Mouse (Mus musculus): ENCODE data around the gene Zc3h13.

The Zc3h13 gene

DNA sequence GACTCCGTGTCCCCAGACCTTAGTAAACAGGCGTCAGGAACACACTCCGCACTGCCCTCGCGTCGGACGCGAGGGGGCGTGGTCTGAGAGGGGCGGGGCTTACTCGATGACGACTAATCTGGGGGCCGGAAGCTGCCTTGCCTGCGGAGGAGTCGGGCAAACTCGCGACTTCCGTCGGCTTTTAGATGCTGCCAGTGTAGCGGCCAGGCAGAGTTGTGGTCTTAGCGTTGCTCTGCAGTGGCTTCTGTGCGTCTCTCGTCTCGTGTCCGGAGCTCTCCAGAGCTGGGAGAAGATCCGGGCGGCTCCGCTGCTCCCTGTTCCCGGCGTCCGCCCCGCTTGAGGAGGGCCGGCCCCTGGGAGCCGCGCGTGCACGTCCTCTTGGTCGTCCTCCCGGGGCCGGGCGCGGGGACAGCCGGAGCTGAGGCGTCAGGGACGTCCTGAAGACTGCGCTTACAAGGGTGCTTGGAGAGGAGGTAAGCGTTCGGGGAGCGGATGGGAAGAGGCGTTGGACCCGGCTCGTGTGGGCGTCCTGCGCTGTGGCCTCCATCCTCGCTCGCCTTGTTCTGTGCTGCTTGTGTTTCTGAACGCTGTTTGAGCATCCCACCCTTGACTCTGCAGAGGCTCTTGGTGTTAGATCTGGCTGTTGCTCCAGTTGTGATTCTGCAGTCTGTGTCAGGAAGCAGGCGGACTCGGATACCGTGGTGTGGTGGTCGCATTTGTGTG is at the start of gene Zc3h13:
TSS of gene Zc3h13 (plus strand) at position 181 of the 723 bp plus-strand sequence.
- DNase-seq (ENCODE audit: low read depth, low spot score), result peak; percentile 96
- H3K36me3 ChIP-seq (ENCODE audit: control insufficient read depth, insufficient read depth, low read length, poor library complexity, severe bottlenecking), result no peaks in the 10 kb centered on the region
- no peaks in the 10 kb centered on the region for H3K27me3 ChIP-seq (ENCODE audit: control insufficient read depth, insufficient read depth, low read length, poor library complexity, severe bottlenecking)

DNA sequence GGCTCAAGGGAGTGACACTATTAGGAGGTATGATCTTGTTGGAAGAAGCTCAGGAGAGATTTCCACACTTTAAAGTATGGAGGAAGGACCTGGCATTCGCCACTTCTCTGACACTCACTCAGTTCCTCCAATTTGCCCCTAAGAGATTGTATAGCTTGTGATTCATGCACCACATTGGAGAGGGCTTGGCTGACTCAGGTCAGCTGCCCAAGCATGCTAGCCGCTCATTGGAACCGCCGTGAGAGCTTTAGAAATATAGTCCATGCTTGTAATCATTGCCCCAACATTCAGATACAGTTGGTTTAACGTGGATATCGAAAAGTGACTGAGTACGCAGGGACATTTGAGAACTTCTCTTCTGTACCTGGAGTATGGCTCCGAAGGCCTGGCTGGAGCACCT is 48.6 kb upstream of the Zc3h13 start:
- H3K36me3 ChIP-seq (ENCODE audit: control insufficient read depth, insufficient read depth, low read length, poor library complexity, severe bottlenecking), result no peaks in the 10 kb centered on the region; the same call in 1 of the 2 replicates
- H3K27me3 ChIP-seq (ENCODE audit: control insufficient read depth, insufficient read depth, low read length, poor library complexity, severe bottlenecking), result no peaks in the 10 kb centered on the region
- no peak for DNase-seq (ENCODE audit: low read depth, low spot score)

DNA sequence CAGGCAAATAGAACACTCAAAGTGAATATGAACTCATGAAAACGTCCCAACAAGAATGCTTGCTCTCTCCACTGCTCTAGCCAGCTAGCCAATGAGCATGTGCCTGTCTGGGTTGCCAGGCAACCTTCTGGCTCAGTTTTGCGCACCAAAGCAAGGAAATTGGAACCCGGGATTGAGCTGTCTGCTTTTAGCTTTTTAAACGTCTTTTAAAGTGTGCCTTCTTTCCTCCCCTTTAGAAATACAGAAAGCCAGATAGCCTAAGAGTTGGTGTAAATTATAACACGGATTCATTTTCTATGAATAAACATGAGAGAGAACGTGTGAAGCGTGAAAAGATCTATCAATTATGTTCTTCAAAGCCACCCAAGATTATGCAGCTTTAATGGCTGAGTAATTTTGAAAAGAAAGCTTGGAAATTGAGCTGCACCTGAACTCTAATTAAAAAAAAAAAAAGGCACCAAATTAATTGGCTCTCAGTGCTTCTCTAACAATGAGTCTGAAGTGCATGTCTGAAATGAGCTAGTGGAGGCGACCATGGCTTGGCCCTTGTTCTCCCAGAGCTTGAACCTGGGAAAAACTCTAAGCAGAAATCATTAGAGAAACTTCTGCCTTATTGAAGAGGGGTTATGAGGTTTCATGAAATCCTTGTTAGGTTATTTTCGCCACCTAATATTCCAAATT is 48.1 kb upstream of the Zc3h13 start:
- Histone ChIP-seq H3K36me3 (ENCODE audit: control insufficient read depth, insufficient read depth, low read length, poor library complexity, severe bottlenecking) (no peaks in the 10 kb centered on the region), H3K27me3 (ENCODE audit: control insufficient read depth, insufficient read depth, low read length, poor library complexity, severe bottlenecking) (no peaks in the 10 kb centered on the region)
- no peak for DNase-seq (ENCODE audit: low read depth, low spot score)

DNA sequence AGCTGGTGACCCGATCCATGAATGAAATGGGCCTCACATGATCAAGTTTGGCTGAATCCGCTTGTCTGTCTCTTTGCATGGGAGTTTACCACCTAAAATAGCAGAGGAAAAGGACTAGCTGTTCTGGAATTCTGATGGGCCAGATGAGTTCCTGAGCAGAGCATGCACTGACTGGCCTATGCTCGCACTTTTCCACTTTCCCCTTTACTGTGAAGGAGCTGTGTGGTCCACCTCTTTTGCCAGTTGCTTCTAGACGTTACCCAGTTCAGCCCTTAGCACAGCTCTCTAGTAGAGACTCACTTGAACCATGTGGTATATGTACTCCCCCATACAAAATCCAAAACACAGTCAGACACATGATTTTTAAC is 47.6 kb upstream of the Zc3h13 start:
- no peaks in the 10 kb centered on the region for H3K27me3 ChIP-seq (ENCODE audit: control insufficient read depth, insufficient read depth, low read length, poor library complexity, severe bottlenecking)
- no peak for DNase-seq (ENCODE audit: low read depth, low spot score)
- H3K36me3 ChIP-seq (ENCODE audit: control insufficient read depth, insufficient read depth, low read length, poor library complexity, severe bottlenecking), result no peaks in the 10 kb centered on the region

- Histone ChIP-seq H3K36me3 (ENCODE audit: control insufficient read depth, insufficient read depth, low read length, poor library complexity, severe bottlenecking) (no peaks in the 10 kb centered on the region), H3K27me3 (ENCODE audit: control insufficient read depth, insufficient read depth, low read length, poor library complexity, severe bottlenecking) (no peaks in the 10 kb centered on the region)
- no peak for DNase-seq (ENCODE audit: low read depth, low spot score)
These were observed 47.1 kb upstream of the Zc3h13 start for GRCm38 (mm10) chr14:75237096-75237495.

DNA sequence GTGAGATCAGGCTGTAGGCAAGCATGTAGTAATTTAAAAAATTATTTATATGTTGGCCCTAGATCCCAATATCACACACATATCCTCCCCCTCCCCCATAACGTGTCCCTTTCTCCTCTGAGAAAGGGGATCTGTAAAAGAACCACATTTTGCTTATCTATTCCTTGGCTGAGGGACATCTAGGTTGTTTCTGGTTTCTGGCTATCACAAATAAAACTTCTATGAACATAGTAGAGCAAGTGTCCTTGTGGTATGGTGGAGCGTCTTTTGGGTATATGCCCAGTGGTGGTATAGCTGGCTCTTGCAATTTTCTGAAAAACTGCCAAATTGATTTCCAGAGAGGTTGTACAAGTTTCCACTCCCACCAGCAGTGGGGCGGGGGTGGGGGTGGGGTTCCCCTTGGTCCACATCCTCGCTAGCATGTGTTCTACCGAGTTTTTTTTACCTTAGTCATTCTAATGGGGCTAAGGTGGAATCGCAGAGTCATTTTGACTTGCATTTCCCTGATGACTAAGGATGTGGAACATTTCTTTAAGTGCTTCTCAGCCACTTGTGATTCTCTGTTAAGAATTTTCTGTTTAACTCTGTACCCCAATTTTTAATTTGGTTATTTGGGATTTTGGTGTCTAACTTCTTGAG is 46.0 kb upstream of the Zc3h13 start:
- Histone ChIP-seq H3K36me3 (ENCODE audit: control insufficient read depth, insufficient read depth, low read length, poor library complexity, severe bottlenecking) (no peaks in the 10 kb centered on the region), H3K27me3 (ENCODE audit: control insufficient read depth, insufficient read depth, low read length, poor library complexity, severe bottlenecking) (no peaks in the 10 kb centered on the region)
- no peak for DNase-seq (ENCODE audit: low read depth, low spot score)

GRCm38 (mm10) chr14:75242087-75242486 is 42.1 kb upstream of the Zc3h13 start, which contains the start of gene Cpb2:
Gene Cpb2 (plus strand): TSS chr14:75242287.
- Histone ChIP-seq H3K27me3 (ENCODE audit: control insufficient read depth, insufficient read depth, low read length, poor library complexity, severe bottlenecking) (no peaks in the 10 kb centered on the region), H3K36me3 (ENCODE audit: control insufficient read depth, insufficient read depth, low read length, poor library complexity, severe bottlenecking) (no peaks in the 10 kb centered on the region)
- no peak for DNase-seq (ENCODE audit: low read depth, low spot score)

- Histone ChIP-seq H3K36me3 (ENCODE audit: control insufficient read depth, insufficient read depth, low read length, poor library complexity, severe bottlenecking) (no peaks in the 10 kb centered on the region), H3K27me3 (ENCODE audit: control insufficient read depth, insufficient read depth, low read length, poor library complexity, severe bottlenecking) (no peaks in the 10 kb centered on the region)
- DNase-seq (ENCODE audit: low read depth, low spot score), result no peak
These were observed 37.9 kb upstream of the Zc3h13 start for GRCm38 (mm10) chr14:75246024-75247000.

DNA sequence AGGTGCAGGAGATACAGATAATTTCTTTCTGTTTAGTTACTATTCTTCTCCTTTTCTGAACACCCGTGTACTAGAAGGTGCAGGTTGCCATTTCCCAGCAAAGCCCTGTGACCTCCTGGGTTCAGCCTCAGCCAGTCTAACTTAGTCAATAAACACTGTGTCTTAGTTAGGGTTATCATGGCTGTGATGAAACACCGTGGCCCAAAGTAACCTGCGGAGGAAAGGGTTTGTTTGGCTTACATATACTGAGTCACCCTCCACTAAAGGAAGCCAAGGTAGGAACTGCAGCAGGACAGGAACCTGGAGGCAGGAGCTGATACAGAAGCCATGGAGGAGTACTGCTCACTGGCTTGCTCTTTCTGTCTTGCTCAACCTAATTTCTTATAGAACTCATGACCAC is 33.7 kb upstream of the Zc3h13 start:
- H3K36me3 ChIP-seq (ENCODE audit: control insufficient read depth, insufficient read depth, low read length, poor library complexity, severe bottlenecking), result no peaks in the 10 kb centered on the region
- no peak for DNase-seq (ENCODE audit: low read depth, low spot score)
- H3K27me3 ChIP-seq (ENCODE audit: control insufficient read depth, insufficient read depth, low read length, poor library complexity, severe bottlenecking), result no peaks in the 10 kb centered on the region

DNA sequence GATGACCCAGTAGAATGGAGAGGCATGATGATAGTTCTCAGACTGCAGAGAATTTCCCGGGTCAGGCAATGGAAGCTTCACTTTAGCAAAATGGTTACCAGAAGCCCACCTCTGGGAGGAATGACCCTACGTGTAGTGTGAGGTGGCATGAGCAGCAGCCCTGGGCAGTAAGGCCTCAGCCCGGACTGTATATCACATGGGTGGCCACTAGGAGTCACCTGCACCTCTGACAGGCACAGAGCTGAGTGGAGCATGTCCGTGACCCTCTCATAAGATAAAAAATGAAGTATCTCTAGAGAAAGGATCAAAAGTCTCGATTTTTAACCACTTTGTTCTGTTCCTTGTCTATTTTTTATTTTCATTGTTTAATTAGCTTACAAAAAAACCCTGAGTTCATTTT is 27.7 kb upstream of the Zc3h13 start:
- peak; percentile 30 for DNase-seq (ENCODE audit: low read depth, low spot score)
- no peaks in the 10 kb centered on the region for H3K36me3 ChIP-seq (ENCODE audit: control insufficient read depth, insufficient read depth, low read length, poor library complexity, severe bottlenecking)
- H3K27me3 ChIP-seq (ENCODE audit: control insufficient read depth, insufficient read depth, low read length, poor library complexity, severe bottlenecking), result no peaks in the 10 kb centered on the region

- Histone ChIP-seq H3K27me3 (ENCODE audit: control insufficient read depth, insufficient read depth, low read length, poor library complexity, severe bottlenecking) (no peaks in the 10 kb centered on the region), H3K36me3 (ENCODE audit: control insufficient read depth, insufficient read depth, low read length, poor library complexity, severe bottlenecking) (no peaks in the 10 kb centered on the region)
- DNase-seq (ENCODE audit: low read depth, low spot score), result no peak
These were observed 14.6 kb upstream of the Zc3h13 start for GRCm38 (mm10) chr14:75269531-75269930.

- DNase-seq (ENCODE audit: low read depth, low spot score), result no peak
- Histone ChIP-seq H3K27me3 (ENCODE audit: control insufficient read depth, insufficient read depth, low read length, poor library complexity, severe bottlenecking) (no peaks in the 10 kb centered on the region), H3K36me3 (ENCODE audit: control insufficient read depth, insufficient read depth, low read length, poor library complexity, severe bottlenecking) (no peaks in the 10 kb centered on the region)
These were observed 4.5 kb upstream of the Zc3h13 start for GRCm38 (mm10) chr14:75279716-75280115.

DNA sequence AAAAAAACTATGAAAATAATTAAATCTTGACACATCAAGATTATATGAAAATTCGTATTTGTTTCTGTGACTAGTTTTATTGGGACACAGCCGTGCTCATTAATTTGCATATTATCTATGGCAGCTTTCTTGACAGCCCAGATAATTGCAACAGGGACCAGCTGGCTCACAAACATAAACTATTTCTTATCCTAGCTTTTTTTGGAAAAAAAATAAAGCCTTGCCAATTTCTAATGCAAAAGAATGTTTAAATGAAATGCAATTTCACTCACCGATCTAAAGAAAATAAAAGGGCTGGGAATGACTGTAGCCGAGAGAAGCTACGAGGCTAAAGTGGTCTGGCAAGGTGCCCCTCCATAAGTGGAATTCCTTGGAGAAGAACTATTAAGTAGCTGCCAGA is 3.8 kb upstream of the Zc3h13 start:
- no peaks in the 10 kb centered on the region for H3K36me3 ChIP-seq (ENCODE audit: control insufficient read depth, insufficient read depth, low read length, poor library complexity, severe bottlenecking)
- DNase-seq (ENCODE audit: low read depth, low spot score), result no peak
- H3K27me3 ChIP-seq (ENCODE audit: control insufficient read depth, insufficient read depth, low read length, poor library complexity, severe bottlenecking), result no peaks in the 10 kb centered on the region

DNA sequence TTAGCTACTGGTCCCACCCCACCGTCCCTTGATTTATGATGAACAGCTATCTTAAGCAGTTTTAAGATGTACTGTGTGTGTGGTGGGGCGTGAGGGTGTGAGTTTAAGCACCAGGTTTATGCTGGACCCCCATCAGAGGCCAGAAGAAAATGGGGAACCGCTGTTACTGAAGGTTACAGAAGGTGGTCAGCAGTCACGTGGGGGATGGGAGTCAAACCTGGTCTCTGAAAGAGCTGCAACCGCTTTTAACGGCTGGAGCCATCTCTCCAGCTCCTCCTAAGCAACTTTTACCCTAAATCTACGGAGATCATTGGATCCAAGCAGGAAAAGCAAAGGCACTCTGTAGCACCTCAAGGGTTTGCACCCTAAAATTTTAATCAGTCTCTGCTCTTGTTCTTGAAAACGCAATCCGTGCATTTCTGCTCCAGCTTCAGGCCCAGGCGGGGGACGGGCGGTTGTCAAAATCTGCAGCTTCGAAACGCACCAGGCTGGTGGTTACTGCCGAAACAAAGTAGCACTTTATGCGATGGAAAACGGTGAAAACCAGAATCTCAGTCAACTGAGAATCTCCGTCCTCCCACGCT is 472 bp upstream of the Zc3h13 start:
- H3K36me3 ChIP-seq (ENCODE audit: control insufficient read depth, insufficient read depth, low read length, poor library complexity, severe bottlenecking), result no peaks in the 10 kb centered on the region
- DNase-seq (ENCODE audit: low read depth, low spot score), result peak; percentile 32
- H3K27me3 ChIP-seq (ENCODE audit: control insufficient read depth, insufficient read depth, low read length, poor library complexity, severe bottlenecking), result no peaks in the 10 kb centered on the region
